Mouse (Mus musculus): ENCODE measurements around the gene Rab26.

The Rab26 gene

DNA sequence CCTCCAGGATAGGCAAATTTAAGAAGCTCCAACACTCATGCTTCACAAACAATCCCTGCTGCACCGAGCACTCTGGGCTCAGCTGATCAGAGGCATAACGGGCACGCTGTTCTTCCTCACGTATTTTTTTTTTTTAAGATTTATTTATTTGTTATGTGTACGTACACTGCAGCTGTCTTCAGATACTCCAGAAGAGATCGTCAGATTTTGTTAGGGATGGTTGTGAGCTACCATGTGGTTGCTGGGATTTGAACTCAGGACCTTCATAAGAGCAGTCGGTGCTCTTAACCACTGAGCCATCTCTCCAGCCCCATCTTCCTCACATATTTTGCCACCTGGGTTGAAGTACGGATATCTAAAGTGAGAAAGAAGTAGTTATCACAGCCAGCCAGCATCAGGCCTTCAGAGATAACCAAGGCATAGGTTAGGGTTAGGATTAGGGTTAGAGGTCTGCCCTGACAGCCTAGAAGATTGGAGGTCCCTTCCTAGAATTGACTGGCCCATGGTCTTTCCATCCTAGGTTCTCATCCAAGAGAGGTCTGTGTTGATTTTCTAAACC lies at the start of gene Rab26:
Gene Rab26, minus strand, starts transcription at position 51 of the 559 bp plus-strand sequence.
- DNase-seq: no peak

DNA sequence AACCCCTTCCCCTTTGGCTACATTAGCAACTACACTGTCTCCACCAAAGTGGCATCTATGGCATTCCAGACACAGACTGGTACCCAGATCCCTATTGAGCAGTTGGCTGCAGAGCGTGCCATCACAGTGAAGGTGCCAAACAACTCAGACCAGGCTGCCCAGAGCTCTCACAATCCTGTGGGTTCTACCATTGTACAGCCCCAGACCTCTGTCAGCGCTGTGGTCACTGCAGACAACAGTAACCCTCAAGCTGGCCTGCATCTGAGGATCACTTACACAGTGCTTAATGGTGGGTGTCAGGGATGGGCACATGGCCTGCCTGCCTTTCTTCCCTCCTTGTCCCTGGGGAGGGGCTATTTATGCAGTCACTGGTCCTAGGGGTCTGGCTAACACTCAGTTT lies 46.3 kb upstream of the Rab26 start:
- no peak for DNase-seq

DNA sequence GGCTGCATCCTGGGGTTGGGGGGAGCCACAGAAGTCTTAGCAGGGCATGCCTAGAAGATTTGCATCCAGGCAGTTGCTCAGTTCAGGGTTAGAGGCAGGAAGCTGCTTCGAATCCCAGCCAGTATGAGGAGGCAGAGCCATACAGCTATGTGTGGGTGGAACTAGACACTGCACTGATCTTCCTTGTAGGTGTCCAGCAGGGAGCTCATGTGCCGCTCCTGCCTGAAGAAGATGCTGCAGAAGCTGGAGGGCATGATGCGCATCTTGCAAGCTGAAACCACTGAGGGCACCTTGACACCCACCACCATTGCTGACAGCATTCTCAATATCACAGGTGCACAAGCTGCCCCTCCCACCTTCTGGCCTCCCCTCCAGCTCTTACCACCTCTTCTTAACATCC lies 45.5 kb upstream of the Rab26 start:
- no peak for DNase-seq

DNA sequence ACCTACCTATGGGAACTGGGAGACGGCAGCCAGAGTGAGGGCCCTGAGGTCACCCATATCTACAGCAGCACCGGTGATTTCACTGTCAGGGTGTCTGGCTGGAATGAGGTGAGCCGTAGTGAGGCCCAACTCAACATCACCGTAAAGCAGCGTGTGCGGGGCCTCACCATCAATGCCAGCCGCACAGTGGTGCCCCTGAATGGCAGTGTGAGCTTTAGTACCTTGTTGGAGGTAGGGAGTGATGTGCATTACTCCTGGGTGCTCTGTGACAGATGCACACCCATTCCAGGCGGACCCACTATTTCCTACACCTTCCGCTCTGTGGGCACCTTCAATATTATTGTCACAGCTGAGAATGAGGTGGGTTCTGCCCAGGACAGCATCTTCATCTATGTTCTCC lies 39.8 kb upstream of the Rab26 start:
- DNase-seq: no peak

DNA sequence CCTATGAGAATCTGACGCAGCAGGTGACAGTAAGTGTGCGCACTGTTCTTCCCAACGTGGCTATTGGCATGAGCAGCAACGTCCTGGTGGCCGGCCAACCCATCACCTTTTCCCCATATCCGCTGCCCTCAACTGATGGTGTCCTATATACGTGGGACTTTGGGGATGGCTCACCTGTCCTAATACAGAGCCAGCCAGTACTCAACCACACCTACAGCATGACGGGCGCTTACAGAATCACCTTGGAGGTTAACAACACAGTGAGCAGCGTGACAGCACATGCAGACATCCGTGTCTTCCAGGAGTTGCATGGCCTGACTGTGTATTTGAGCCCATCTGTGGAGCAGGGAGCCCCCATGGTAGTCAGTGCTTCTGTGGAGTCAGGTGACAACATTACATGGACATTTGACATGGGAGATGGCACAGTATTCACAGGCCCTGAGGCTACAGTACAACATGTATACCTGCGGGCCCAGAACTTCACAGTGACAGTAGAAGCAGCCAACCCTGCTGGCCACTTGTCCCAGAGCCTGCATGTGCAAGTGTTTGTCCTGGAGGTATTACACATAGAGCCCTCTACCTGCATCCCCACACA lies 38.7 kb upstream of the Rab26 start:
- no peak for DNase-seq

DNA sequence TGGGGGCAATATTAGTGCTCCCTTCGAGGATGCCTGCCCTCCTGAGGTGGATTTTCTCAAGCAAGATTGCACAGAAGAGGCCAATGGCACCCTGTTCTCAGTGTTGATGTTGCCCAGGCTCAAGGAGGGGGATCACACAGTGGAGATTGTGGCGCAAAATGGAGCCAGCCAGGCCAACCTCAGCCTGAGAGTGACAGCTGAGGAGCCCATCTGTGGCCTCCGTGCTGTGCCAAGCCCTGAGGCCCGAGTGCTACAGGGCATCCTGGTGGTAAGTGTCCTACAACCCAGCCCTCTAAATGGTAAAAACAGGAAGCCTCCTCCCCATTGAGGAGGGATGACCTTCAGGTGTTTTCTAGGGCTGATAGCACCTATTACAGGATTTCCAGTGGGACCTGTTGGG lies 35.8 kb upstream of the Rab26 start:
- DNase-seq: no peak

DNA sequence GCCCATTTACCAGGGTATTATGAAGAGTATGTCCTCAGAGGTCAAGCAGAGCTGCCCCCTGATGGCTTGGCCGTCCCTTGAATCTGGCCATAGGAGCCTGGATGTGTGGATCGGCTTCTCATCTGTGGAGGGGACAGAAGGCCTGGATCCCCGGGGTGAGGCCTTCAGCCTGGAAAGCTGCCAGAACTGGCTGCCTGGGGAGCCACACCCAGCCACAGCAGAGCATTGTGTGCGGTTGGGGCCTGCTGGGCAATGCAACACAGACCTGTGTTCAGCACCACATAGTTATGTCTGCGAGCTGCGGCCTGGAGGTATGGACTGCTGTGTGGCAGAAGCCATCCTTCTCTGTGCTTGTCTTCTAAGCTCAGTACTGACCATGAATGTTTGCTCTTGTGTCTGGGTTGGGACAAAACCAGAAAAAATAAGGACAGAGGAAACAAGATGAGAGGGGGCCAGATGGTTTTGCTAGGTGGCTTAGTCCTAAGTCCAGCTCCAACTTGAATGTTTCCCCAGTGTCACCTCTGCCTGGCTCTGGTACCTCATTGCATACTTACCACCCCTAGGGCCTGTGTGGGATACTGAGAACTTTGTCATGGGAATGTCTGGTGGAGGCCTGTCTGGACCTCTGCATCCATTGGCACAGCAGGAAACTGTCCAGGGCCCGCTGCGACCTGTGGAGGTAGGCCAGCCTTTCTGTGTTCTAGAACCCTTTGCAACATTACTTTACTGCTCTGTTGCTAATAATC lies 33.2 kb upstream of the Rab26 start:
- no peak for DNase-seq

DNA sequence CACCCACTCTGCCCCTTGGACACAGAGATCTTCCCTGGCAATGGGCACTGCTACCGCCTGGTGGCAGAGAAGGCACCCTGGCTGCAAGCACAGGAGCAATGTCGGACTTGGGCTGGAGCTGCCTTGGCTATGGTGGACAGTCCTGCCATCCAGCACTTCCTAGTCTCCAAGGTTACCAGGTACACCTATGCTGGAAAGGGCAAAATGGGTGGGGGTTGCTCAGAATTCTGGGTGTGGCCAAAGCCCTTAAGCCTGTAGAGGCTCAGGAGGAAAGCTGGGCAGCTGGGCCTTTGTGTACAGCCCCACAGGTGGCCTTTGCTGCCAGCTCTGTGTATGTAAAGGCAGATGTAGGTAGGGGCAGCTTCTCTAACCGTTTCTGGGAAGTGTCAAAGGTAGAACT lies 31.8 kb upstream of the Rab26 start:
- no peak for DNase-seq

- no peak for DNase-seq
These were observed 31.1 kb upstream of the Rab26 start for GRCm38 (mm10) chr17:24565092-24565491.

DNA sequence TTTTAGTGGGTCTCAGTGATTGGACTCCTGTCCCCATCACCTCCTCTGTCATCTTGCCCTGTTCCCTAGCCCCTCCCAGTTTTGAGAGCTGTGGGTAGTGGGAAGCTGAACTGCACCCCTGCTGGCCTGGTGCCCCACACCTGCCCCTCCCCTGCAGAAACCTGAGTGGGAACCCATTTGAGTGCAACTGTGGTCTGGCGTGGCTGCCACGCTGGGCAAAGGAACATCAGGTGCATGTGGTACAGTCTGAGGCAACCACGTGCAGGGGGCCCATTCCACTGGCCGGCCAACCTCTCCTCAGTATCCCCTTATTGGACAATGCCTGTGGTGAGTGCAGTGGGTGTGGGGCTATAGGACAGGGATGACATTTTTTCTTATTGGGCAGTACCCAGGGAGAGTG lies 30.4 kb upstream of the Rab26 start:
- DNase-seq: no peak

GRCm38 (mm10) chr17:24563638-24564037 lies 29.6 kb upstream of the Rab26 start:
- DNase-seq: no peak

- DNase-seq: no peak
These were observed 27.6 kb upstream of the Rab26 start for GRCm38 (mm10) chr17:24561592-24561991.

DNA sequence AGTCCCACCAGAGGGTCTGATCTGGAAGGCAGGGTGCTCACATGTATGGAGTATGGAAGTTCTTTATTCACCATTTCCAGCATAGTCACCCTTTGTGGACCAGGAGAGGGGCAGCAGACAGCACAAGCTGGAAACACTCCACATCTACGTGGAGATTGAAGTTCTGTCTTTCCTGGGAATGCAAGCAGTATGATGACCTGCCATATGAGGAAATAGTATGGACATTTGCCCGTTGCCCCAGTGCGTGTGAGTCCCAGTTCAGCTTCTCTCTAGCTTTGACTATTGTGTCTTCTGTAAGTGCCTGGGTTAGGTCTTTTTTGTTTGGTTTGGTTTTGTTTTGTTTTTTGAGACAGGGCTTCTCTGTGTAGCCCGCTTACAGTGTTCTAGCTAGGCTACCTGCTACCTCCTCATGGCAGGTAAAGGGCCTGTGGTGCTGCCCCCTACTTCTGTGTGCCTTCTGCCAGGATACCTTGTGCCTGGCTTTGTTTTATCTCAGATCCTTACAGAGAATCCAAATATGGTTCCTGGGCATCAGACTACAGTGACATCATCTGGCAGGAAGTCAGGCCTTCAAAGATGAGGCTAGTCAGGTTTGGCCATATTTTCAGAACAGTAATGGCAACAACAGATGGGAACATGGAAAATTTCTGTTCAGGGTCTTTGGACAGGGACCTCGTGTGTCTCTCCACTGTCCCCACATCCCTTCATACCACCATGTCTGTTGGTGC lies 26.5 kb upstream of the Rab26 start:
- DNase-seq: no peak

DNA sequence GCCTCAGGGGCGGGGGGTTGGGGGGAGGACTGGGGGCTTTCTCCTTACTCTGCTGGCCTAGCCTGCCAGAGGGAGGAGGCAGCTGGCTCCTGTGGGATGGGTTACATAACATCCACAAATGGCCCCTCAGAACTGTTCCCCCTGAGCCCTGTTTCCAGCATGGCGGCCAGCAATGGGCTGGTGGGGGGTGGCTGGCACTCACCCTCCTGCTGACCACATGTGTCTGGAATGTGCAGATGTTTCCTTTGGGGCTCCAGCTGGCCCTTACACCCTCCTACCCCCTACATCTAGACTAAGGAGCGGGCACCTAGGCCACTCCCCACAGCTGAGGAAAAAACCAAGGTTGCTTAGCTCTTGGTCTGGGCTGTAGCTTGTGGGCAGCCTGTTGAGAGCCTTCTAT lies 25.1 kb upstream of the Rab26 start:
- DNase-seq: no peak

DNA sequence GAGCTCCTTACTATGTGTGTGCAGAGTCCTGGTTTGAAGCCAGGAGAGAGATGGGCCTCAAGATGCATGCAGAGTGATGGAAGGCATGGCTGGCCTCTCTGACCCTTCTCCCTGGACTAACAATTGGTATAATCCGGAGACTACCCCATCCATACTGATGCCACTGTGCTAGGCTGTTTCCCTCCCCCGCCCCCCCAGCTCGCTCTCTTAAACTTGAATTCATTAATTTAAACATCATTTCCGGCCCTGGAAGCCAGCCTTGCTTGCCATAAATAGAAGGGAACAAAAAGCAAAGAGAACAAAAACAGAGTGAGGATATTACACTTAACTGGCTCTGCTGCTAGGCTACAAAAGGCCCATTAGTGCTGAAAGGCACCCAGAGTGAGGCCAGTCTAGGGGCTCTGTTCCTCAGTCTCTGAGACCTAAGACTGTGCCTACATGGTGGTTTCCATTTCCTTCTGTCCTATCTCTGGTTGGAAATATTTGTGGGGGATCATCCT lies 24.6 kb upstream of the Rab26 start:
- DNase-seq: no peak

DNA sequence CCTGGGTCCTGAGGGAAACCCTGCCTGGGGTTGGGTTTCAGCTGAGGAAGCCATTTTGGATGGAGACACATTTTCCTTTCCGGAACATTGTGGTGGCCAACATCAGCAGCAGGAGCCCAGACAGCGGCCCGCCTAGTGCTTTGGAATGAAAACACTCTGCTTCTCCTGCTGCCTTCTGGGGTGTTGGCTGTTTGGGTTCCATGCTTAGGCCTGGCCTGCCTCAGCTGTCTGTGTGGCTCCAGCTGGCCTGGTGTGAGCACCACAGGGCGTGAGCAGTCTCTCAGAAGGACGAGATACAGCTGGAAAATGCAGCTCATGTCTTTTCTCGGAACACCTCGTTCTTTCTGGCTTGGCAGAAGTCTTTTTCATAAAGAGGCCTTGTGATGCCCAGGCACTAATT lies 23.1 kb upstream of the Rab26 start:
- DNase-seq: no peak

GRCm38 (mm10) chr17:24551050-24551444 lies 17.0 kb upstream of the Rab26 start:
- DNase-seq: no peak

DNA sequence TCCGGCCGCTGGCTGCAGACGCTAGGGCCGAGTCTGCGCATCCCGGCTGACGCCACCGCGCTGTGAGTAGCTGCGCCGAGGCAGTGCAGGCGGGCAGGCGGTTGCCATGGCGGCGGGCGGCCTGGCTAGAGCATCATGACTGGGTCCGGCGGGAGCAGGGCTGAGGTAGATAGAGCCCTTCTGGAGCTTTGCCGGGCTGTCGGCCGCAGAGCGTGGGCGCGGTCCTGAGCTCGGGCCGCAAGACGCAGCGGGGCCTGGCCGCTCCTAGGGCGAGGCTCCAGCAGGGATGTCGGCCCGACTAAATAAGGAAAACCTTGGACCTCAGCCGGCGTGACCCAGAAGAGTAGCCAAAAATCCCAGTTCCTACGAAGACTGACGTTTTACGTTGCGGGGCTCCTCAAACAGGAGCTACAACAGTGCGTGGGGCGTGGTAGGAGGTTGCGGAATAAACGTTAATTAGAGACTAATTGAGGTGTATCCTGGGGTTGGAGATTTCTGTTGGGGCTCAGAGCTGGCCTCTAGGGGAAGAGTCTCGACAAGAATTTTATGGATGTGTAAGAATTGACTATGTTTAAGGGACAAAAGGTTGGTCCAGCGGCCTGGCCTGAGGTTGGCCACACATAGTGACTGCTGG lies 16.5 kb upstream of the Rab26 start:
- DNase-seq: peak; percentile 76

- peak; percentile 99 for DNase-seq
These were observed 15.8 kb upstream of the Rab26 start, which contains the start of gene Pkd1 for GRCm38 (mm10) chr17:24549618-24550415. Gene Pkd1 (plus strand): TSS chr17:24549834.

DNA sequence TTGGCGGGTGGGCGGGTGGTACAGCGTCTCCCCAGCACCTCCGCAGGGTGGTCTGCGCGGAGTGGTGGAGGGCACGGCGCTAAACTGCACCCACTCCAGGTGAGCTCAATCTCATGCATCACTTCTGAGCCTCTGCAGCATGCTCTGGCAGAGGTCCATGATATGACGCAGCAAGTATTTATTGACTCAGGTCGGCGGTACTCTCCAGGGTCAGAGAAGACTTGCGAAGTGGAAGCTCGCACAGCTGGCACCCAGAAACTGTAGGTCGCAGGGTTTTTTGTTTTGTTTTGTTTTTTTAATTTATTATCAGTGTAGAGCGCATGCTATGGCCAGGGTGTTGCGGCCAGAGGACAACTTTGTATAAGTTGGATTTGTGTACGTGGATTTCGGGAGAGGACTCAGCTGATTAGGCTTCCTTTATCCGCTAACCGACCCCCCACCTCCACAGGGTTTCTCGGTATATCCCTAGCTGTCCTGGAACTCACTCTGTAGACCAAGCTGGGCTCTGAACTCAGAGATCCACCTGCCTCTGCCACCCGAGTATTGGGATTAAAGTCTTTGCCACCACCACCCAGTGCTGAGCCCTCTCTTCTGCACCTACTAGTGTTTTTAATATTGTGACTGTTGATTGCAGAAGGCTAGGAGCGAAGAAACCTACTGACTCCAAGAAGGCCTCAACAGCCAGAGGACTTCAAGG lies 15.1 kb upstream of the Rab26 start:
- peak; percentile 51 for DNase-seq

- DNase-seq: peak; percentile 44
These were observed 14.4 kb upstream of the Rab26 start for GRCm38 (mm10) chr17:24548435-24548834.

DNA sequence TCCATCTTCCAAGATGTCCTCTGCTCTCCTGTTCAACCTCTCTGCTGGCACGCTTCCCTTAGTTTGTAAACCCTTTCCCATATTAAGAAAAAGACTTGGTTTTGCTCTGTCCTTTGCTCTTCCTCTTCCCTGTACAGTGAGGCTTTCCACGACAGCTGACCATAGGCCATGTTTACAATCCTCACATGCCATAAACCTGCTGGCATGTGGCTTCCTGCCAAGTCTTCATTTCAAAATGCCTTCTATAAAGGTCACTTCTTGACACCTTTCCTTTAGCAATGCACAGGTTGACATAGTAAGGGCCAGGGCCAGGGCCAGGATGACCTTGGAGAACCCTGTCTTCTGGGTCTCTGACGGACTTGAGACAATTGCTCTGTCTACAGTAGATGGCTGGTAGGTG lies 12.2 kb upstream of the Rab26 start:
- DNase-seq: no peak

All from thymus, postnatal 4 days (tissue).